Mouse (Mus musculus): ENCODE data around the gene Map2. TPM values are rescaled to one million over a fixed set of nuclear protein-coding genes. Genes with fewer than 3 reads are reported as not detected.

Map2 gene
- total RNA-seq, 2 experiments from 2014 or later, result 1,082 to 1,114 TPM

DNA sequence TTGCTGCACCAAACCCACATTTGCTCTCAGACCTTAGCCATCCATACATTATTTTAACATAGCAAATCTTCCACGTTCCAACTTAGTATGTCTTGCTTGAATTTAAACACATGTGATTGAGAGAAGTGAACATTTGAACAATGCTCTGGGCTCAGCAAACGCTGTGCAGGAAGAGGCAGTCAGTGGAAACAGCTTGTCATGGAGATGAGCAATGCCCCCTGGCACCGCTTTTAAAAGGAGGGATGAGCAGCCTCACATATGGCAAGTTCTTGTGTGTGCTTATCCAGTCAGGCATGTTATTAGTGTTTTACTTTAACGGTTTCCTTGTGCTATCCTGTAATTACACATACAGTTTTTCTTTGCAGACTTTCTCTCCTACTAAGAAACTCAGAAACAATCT lies 46.4 kb downstream of the Map2 start:
- no peak for TF ChIP-seq CTCF (conservative IDR thresholded peaks at IDR 0.05)
- Histone ChIP-seq H3K4me3 (no peak overlapping the region), H3K27ac (peak overlapping the region; percentile 67)
- DNase-seq (ENCODE audit: low spot score in 2 of 2), result peak; percentile 60 to 64

DNA sequence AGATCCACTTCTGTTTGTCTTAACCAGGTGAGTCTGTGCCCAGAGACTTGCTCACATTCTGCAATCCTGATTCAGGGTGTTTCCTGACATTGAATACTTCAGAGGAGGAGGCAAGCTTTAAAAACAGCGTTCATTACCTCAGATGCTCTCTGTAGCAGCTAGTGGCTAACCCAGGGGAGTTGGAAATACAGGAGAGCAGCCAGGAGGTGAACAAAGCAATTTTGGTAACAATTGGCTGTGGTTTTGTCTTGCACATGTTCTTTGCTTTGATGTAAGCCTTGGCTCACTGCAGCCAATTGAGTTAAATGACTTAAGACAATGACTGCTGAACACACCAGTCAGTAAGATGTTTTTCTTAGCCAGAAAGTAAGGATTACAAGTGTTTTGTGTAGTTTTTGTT lies 48.3 kb downstream of the Map2 start:
- no peak for DNase-seq (ENCODE audit: low spot score in 2 of 2)
- TF ChIP-seq CTCF (conservative IDR thresholded peaks at IDR 0.05), result no peak
- Histone ChIP-seq H3K4me3 (no peak overlapping the region), H3K27ac (no peak overlapping the region)

DNA sequence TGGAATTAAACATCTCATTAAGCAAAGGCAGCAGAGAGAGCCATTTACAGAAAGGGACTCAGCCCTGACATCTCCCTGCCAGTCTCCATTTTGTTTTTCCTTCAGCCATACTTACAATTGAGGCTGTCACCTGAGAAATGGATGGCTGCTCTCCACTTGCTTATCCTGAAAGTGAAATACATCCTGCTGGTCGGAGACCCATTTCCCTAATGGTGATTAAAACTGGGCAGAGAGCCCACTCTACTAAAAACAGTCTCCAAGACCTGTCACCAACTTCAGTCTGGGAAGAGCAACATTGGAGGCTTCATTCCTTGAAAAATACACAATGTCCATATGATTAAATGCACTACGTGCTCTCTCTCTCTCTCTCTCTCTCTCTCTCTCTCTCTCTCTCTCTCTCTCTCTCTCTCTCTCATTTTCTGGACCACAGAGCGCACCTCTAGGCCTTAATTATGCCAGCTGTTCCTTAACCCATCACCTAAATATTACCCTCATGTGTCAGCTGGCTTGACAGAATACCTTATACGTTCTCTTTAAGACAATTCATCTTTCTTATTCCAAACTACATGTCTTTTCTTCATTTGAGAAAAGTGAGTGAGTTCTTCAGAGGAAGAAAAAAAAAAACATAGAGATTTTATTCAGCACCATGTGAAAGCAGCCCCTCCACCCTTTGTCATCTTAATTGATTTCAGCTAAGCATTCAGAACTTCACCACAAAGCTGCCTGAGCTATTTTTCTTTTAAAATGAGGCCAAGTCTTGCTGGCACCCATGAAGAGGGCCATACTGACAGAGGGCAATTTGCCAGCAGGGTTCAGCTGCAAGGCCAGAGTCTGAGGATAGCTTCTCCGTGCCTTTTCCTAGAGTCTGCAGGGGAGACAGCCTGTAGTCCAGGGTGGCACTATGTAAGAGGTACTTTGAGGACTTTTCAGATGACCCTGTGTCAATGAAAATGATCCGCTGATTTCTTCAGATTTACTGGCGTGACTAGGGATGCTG lies 51.6 kb downstream of the Map2 start:
- Histone ChIP-seq H3K27ac (no peak overlapping the region), H3K4me3 (no peak overlapping the region)
- no peak for TF ChIP-seq CTCF (conservative IDR thresholded peaks at IDR 0.05)
- no peak for DNase-seq (ENCODE audit: low spot score in 2 of 2)

DNA sequence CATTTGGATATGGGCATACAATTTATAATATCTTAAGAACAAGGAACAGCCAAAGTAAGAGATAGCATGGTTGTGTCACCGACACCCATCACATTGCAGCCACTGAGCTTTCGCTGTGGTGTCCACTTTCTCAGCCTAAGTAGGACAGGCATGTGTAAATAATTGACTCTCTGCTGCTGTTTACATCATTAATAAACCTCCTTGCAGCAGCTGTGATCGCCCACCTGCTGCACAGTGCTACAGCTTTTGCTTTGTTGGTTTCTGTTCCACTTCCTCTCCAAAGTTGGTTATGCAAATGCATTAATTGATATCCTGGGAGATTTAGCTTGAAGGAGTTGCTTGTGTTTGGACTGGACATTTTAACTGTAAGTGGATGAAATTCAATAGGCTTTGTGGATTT lies 53.1 kb downstream of the Map2 start:
- no peak for TF ChIP-seq CTCF (conservative IDR thresholded peaks at IDR 0.05)
- no peak for DNase-seq (ENCODE audit: low spot score in 2 of 2)
- Histone ChIP-seq H3K4me3 (no peak overlapping the region), H3K27ac (no peak overlapping the region)

DNA sequence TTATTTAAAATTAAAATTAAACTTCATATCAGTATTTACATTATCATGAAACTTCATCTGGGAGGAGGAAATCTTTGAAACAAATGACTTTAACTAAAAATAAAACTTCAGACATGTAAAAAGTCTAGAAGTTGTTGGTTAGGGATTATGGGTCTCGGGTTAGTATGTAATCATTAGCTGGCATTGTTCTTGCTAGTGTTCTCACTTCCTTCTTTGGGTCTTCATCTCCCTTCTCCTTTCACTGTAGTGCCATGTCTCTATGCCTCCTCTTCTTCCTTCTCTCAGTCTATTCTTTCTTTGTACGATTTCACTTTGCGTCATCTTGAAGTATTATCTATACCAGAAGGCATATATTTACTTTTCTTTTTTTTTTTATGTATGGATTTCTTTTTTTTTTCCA lies 55.3 kb downstream of the Map2 start:
- no peak for TF ChIP-seq CTCF (conservative IDR thresholded peaks at IDR 0.05)
- H3K4me3 ChIP-seq, result no peak overlapping the region
- DNase-seq (ENCODE audit: low spot score in 2 of 2), result no peak

DNA sequence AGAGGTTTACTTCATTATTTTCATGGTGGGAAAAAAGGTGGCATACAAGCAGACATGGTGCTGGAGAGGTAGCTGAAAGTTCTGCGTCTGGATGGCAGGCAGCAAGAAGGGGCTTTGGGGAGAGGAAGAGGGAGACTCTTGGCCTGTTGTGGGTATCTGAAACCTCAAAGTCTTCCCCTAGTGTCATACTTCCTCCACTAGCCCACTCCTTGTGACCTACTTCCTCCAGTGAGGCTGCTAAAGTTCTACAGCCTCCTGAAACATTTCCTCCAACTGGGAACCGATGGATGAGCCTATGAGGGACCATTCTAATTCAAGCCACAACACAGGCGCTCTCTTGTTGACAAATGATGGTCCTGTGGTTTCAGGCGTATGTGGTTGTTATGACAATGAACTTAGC lies 56.9 kb downstream of the Map2 start:
- no peak for TF ChIP-seq CTCF (conservative IDR thresholded peaks at IDR 0.05)
- Histone ChIP-seq H3K4me3 (no peak overlapping the region), H3K27ac (no peak overlapping the region)
- no peak for DNase-seq (ENCODE audit: low spot score in 2 of 2)

More for the DNA sequence above, 55.3 kb downstream of the Map2 start:
- no peak overlapping the region for H3K27ac ChIP-seq

DNA sequence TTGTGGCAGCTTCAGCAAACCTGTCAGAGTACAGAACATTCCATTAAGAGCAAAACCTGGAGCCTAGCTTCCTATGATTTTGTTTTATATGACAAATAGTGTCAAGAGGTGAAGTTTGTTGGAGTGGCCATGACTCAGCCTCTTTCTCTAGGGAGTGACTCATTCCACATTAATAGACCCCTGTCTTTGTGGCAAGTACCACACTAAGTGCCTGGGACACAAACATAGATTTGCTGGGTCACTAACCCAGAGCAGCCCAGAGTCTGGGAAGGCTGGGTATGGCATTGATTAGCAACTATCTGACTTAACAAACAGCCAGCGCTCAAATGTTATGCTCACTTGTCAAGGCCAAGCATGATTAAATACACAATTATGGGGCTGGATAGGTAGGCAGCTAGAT lies 69.8 kb downstream of the Map2 start:
- TF ChIP-seq CTCF (conservative IDR thresholded peaks at IDR 0.05), result no peak
- Histone ChIP-seq H3K27ac (no peak overlapping the region), H3K4me3 (no peak overlapping the region)
- no peak for DNase-seq (ENCODE audit: low spot score in 2 of 2)

DNA sequence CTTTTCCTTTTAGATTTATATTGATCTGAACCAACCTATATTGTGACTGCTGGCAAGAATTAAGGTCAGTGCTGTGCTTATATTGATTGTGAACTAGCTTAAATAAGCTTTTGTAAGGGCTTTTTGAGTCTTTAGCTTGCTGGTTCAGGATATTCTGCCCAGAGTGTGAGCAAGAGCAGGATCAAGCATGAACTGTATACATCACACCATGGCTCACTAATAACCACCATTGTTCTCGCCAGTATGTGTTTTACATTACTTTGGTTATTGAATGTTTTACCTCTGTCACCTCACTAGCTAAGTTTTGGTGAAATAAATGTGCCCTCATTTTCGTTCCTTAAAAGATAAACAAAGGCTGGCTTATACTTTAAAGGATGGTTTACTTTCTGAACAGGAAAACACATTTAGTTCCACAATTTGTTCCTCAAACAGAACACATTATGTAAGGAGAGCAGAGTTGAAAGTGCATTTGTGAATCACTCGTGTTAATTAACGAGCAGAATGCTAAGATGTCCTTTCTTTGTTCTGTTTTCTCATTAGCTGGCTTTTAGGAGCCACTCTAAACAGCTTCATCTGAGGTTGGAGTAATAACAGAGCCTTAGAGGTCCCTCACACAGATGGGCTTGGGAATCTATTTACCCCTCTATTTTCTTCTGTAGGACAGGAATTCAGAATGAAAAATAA lies 76.7 kb downstream of the Map2 start:
- Histone ChIP-seq H3K4me3 (no peak overlapping the region), H3K27ac (no peak overlapping the region; the same call in 1 of the 2 replicates)
- TF ChIP-seq CTCF (conservative IDR thresholded peaks at IDR 0.05), result no peak
- no peak for DNase-seq (ENCODE audit: low spot score in 2 of 2)

DNA sequence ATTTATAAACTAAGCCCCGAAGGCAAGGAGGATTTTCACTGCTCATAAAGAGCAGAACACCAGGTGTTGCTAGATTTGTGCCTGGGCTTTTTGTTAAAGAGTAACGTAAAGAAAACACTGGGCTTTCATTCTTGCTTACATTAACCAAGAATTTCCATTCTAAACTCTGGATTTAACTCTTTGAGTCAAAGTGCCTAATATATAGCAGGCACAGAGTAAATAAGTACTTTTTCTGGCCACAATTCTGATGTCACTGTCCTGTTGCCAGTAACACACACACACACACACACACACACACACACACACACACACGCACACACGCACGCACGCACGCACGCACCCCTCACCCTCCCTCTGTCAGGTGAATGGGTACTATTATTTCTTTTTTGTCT lies 77.3 kb downstream of the Map2 start:
- DNase-seq (ENCODE audit: low spot score in 2 of 2), result no peak
- TF ChIP-seq CTCF (conservative IDR thresholded peaks at IDR 0.05), result no peak
- H3K27ac ChIP-seq, result no peak overlapping the region; the same call in 1 of the 2 replicates
- no peak overlapping the region for H3K4me3 ChIP-seq

DNA sequence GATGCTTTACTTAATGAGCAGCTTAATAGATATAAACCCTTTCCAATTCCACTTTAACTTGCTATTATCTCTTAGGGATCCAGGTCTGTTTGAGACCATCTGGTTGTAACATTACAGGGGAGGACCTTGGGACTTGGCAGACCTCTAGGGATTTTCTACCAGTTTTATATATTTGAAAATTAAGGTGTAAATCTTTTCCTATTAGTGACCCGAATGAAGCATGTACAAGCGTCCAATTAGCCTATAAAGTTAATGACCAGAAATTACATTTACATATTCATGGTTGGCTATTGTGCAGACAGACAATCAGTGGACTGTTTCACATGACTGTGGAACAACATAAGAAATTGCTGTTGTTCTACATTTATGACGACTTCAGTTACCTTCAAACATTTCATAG lies 88.1 kb downstream of the Map2 start:
- DNase-seq (ENCODE audit: low spot score in 2 of 2), result no peak
- no peak for TF ChIP-seq CTCF (conservative IDR thresholded peaks at IDR 0.05)
- H3K27ac ChIP-seq, result no peak overlapping the region
- no peak overlapping the region for H3K4me3 ChIP-seq

DNA sequence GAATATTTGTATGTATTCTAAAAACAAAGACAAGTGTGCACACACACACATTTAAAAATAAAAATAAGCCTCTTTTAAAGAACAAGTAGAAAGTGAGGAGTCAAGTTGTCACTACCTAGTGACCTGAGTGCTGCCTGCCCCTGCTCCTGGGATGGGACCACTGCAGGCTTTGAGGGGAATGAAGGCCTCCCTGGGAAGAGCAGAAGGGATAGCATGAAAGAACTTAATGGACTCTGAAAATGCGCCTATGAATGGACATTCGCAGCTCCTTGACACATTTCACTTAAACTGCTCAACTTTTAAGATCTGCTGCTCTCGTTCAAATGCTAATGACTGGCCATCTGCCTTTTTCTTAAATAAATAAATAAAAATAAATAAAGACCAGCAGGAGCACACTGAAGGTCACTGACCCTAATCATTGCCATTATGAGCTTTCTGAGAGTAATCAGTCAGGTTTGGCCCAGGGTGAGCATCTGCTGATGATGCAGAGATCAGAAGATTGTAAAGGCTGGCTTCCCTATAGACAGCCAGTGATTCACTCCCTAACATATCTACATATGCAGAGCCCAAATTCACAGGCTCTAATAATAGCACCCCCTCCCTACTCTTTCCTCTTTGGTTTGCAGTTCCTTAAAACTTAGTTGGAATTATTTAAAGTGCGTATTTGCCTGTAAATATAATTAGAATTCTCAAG lies 91.3 kb downstream of the Map2 start:
- no peak for TF ChIP-seq CTCF (conservative IDR thresholded peaks at IDR 0.05)
- DNase-seq (ENCODE audit: low spot score in 2 of 2), result no peak
- Histone ChIP-seq H3K4me3 (no peak overlapping the region), H3K27ac (no peak overlapping the region)

DNA sequence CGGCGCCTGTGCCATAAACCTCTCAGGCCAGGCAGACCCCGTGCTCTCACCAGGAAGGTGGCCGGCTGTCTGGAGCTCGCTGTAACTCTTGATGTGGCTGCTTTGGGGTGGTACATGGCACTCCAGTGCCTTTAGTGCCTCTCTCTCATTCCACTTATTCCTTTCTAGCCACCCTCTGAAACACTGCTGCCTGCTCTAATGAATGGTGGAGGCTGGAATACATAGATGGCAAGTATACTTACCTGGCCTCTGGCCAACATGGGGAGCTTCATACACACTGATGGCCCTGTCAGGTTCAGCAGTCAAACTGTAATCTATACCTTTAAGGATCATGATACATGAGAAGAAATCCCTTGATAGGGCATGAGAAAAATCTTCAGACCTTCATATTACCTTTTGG lies 102.6 kb downstream of the Map2 start:
- TF ChIP-seq CTCF (conservative IDR thresholded peaks at IDR 0.05), result no peak
- no peak for DNase-seq (ENCODE audit: low spot score in 2 of 2)
- Histone ChIP-seq H3K4me3 (no peak overlapping the region), H3K27ac (peak overlapping the region; percentile 34; the same call in 1 of the 2 replicates)
